Mouse (Mus musculus) small intestine, adult 2 months (tissue): ENCODE data around the gene Gtpbp2. TPM values are rescaled to one million over a fixed set of nuclear protein-coding genes. Genes with fewer than 3 reads are reported as not detected.

Experiments used
- H3K27ac ChIP-seq: fragments of 200-500 bp; 2 replicates; pipeline ENCODE4 v1.5.1; 2012; ENCODE audit warnings: low read depth, low read length, control low read depth, inconsistent platforms; ENCODE audit not compliant: insufficient read depth
- H3K27me3 ChIP-seq: fragments of 200-500 bp; 2 replicates; pipeline ENCODE4 v1.6.1; 2012; ENCODE audit warnings: mild to moderate bottlenecking, moderate library complexity, low read length, inconsistent platforms; ENCODE audit not compliant: control insufficient read depth, insufficient read depth
- H3K36me3 ChIP-seq: fragments of 200-500 bp; 2 replicates; pipeline ENCODE4 v1.6.1; 2012; ENCODE audit warnings: mild to moderate bottlenecking, low read length, control low read depth, inconsistent platforms; ENCODE audit not compliant: control insufficient read depth, insufficient read depth
- H3K4me1 ChIP-seq: fragments of 200-500 bp; 2 replicates; pipeline ENCODE4 v1.6.1; 2012; ENCODE audit warnings: low read length, inconsistent platforms, mixed read lengths; ENCODE audit not compliant: control insufficient read depth, insufficient read depth, insufficient read length
- H3K4me3 ChIP-seq: fragments of 200-500 bp; 2 replicates; pipeline ENCODE4 v1.5.1; 2012; ENCODE audit warnings: low read depth, mild to moderate bottlenecking, control low read depth, inconsistent platforms, low read length, moderate library complexity
- CTCF ChIP-seq: fragments of 200-500 bp; IDR thresholded peaks from 2 replicates; pipeline ENCODE4 v1.5.1; 2012; ENCODE audit warnings: low read depth, mild to moderate bottlenecking, control low read depth, inconsistent platforms, low read length, moderate library complexity, mixed read lengths; ENCODE audit not compliant: insufficient replicate concordance, insufficient read length; ENCODE audit errors: extremely low read depth
- POLR2A ChIP-seq: fragments of 200-500 bp; IDR thresholded peaks from 2 replicates; pipeline ENCODE4 v1.6.1; 2012; ENCODE audit warnings: low read depth, mild to moderate bottlenecking, control low read depth, inconsistent platforms, low read length, moderate library complexity
- WGBS: fragments of 180-500 bp; shearing (Covaris S2); methylation state at CpG from one replicate; pipeline ENCODE4 v1.1.7; 2018; 5-methylcytosine and 5-hydroxymethylcytosine counted together
- polyA plus RNA-seq: library from polyadenylated mRNA; depleted of rRNA; stranded (reverse); fragments of >200 nt; gene quantifications from 2 replicates; pipeline ENCODE4 v1.2.3, GENCODE M21; 2012; rRNA removed

Gtpbp2 gene
- 92.2 and 198 TPM in 2 replicates for polyA plus RNA-seq

DNA sequence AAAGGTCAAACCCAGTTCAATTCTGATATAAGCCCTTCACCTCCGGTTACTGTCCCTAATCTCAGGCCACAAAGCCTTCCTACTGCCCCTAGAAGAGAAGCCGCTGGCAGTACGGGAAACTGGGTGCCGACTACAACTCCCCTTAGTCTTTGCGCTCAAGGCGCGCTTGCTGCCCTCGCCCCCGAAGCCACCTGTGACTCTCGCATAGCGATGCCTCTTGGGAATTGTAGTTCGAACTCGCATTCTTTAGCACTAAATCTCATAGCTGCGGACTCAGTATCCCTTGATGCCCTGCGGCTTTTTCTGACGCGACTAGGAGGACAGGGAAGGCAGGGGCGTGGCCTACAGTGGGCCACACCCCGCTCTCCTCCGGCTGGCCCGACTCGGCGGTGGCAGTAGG, at the start of gene Gtpbp2:
Gtpbp2 (plus strand) TSS at position 347 of the 400 bp plus-strand sequence.
- 1% methylated on average over 23 of the region's 23 CpGs for WGBS
- H3K4me3 ChIP-seq: peak within 1 kb of the TSS; percentile 97
- peaks cover 18% of the 10 kb centered on the region for H3K36me3 ChIP-seq
- peaks cover 9% of the 10 kb centered on the region for H3K4me1 ChIP-seq
- H3K27me3 ChIP-seq: no peaks in the 10 kb centered on the region
- H3K27ac ChIP-seq: peak within 1 kb of the TSS; percentile 98
- no peak for TF ChIP-seq CTCF
- 0 out of 2 replicates have a peak, but pooled peaks have one; percentile 29 for TF ChIP-seq POLR2A

- H3K4me3 ChIP-seq: no peak overlapping the region
- no peak overlapping the region for H3K27ac ChIP-seq
- WGBS: 34% methylated on average over 2 of the region's 2 CpGs
- H3K36me3 ChIP-seq: peaks cover 13% of the 10 kb centered on the region
- no peaks in the 10 kb centered on the region; the same call in 1 of the 2 replicates for H3K4me1 ChIP-seq
- no peaks in the 10 kb centered on the region for H3K27me3 ChIP-seq
- TF ChIP-seq POLR2A (no peak), CTCF (no peak)
Observed at GRCm38 (mm10) chr17:46115489-46115888, 45.3 kb upstream of the Gtpbp2 start.

- no peaks in the 10 kb centered on the region for H3K27me3 ChIP-seq
- TF ChIP-seq CTCF (no peak), POLR2A (no peak)
Observed at GRCm38 (mm10) chr17:46116138-46116537, 44.7 kb upstream of the Gtpbp2 start.

GRCm38 (mm10) chr17:46116881-46117280, 44.0 kb upstream of the Gtpbp2 start:
- H3K36me3 ChIP-seq: peaks cover 14% of the 10 kb centered on the region
- WGBS: 90% methylated on average over 3 of the region's 3 CpGs
- no peaks in the 10 kb centered on the region for H3K27me3 ChIP-seq
- H3K27ac ChIP-seq: no peak overlapping the region
- no peak for TF ChIP-seq CTCF
- TF ChIP-seq POLR2A: no peak
- H3K4me1 ChIP-seq: no peaks in the 10 kb centered on the region
- H3K4me3 ChIP-seq: no peak overlapping the region

More at GRCm38 (mm10) chr17:46116138-46116537, 44.7 kb upstream of the Gtpbp2 start:
- H3K4me1 ChIP-seq: no peaks in the 10 kb centered on the region; the same call in 1 of the 2 replicates
- peaks cover 13% of the 10 kb centered on the region for H3K36me3 ChIP-seq
- no peak overlapping the region for H3K4me3 ChIP-seq
- WGBS: 85% methylated on average over 11 of the region's 11 CpGs
- H3K27ac ChIP-seq: no peak overlapping the region

GRCm38 (mm10) chr17:46117623-46118422, 43.0 kb upstream of the Gtpbp2 start:
- no peaks in the 10 kb centered on the region for H3K4me1 ChIP-seq
- H3K4me3 ChIP-seq: no peak overlapping the region
- TF ChIP-seq CTCF: no peak
- TF ChIP-seq POLR2A: no peak
- peaks cover 21% of the 10 kb centered on the region for H3K36me3 ChIP-seq
- 71% methylated on average over 13 of the region's 13 CpGs for WGBS
- H3K27ac ChIP-seq: no peak overlapping the region
- no peaks in the 10 kb centered on the region for H3K27me3 ChIP-seq

DNA sequence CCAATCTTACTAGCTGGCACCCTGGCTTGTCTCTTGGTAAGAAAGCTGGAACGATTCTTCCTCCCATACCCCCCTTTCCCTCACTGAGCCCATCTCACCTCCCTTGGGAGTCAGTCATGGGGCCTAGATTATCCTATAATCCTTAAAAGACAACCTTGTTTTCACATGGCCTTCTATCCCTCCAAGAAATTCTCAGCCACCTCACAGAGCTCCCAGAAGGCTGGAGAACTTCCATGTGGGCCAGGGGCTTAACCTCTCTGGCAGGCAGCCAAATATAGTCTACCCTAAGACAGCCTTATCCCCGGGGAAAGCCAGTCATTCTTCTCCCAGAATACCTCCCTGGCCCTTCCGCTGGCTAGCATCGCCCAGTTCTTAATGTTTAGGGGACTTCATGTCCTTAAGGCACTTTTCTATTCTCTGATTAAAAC, 42.4 kb upstream of the Gtpbp2 start:
- Histone ChIP-seq H3K27ac (no peak overlapping the region), H3K4me1 (no peaks in the 10 kb centered on the region), H3K36me3 (peaks cover 26% of the 10 kb centered on the region), H3K4me3 (no peak overlapping the region), H3K27me3 (no peaks in the 10 kb centered on the region)
- no peak for TF ChIP-seq POLR2A
- TF ChIP-seq CTCF: no peak
- WGBS: 75% methylated on average over 4 of the region's 4 CpGs

DNA sequence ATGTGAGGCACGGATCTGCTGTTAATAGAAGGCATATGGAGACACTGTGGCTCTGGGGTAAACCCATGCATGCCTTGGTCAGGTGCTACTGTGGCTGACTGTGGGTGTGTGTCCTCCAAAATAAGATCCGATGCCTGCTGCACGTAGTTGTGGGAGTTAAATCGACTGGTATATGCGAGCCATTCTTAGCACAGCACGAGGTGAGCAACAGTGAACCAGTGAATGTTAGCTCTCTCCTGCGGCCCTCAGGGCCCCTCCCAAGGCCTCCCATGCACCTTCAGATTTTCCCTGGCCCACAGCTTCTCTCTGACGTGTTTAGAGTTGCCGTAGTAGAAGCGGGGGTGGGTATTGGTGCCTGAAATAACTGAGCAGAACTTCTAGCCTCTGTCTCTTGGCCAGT, 41.2 kb upstream of the Gtpbp2 start:
- TF ChIP-seq POLR2A (no peak), CTCF (no peak)
- WGBS: 93% methylated on average over 10 of the region's 10 CpGs
- Histone ChIP-seq H3K27me3 (no peaks in the 10 kb centered on the region), H3K36me3 (peaks cover 32% of the 10 kb centered on the region), H3K4me3 (no peak overlapping the region), H3K27ac (no peak overlapping the region), H3K4me1 (no peaks in the 10 kb centered on the region)

GRCm38 (mm10) chr17:46122791-46123190, 38.0 kb upstream of the Gtpbp2 start:
- TF ChIP-seq CTCF: no peak
- TF ChIP-seq POLR2A: no peak
- Histone ChIP-seq H3K36me3 (peaks cover 58% of the 10 kb centered on the region), H3K4me1 (no peaks in the 10 kb centered on the region), H3K27me3 (no peaks in the 10 kb centered on the region), H3K27ac (no peak overlapping the region), H3K4me3 (no peak overlapping the region)
- 95% methylated on average over 4 of the region's 4 CpGs for WGBS
